Mouse (Mus musculus) Muller cell, postnatal 12 days (primary cell): Measurements from ENCODE around the gene Mzt1.
A peak's percentile ranks its signal among the peaks of the same experiment; 100 is the strongest.
"Not testable (repeated sequence)": the region's sequence is repeated elsewhere in the genome, so short reads cannot be mapped to it uniquely, and the experiment has no call there.

ENCODE experiments used
- DNase-seq: peaks from one replicate; pipeline ENCODE4 v3.0.0-alpha.2; 2015; ENCODE audit errors: inconsistent ontology term

Mzt1 gene

GRCm38 (mm10) chr14:99046031-99046781 is at the start of gene Mzt1, which contains the start of gene Bora:
Gene Mzt1, minus strand, starts transcription at chr14:99046134.
Gene Bora, plus strand, starts transcription at chr14:99046222.
- peak; percentile 97 for DNase-seq

GRCm38 (mm10) chr14:99088947-99089346 is 43.0 kb upstream of the Mzt1 start:
- no peak for DNase-seq

GRCm38 (mm10) chr14:99071146-99071545 is 25.2 kb upstream of the Mzt1 start:
- DNase-seq = peak; percentile 64

- peak; percentile 25 for DNase-seq
Measured at GRCm38 (mm10) chr14:99063091-99063490, 17.2 kb upstream of the Mzt1 start.

- DNase-seq = no peak
Measured at GRCm38 (mm10) chr14:99060616-99061015, 14.7 kb upstream of the Mzt1 start.

GRCm38 (mm10) chr14:99058959-99059586 is 13.1 kb upstream of the Mzt1 start:
- no peak for DNase-seq

GRCm38 (mm10) chr14:99046782-99047181 is 848 bp upstream of the Mzt1 start:
- DNase-seq = no peak

GRCm38 (mm10) chr14:99045378-99046030 is 430 bp downstream of the Mzt1 start:
- peak; percentile 50 for DNase-seq

- no peak for DNase-seq
Measured at GRCm38 (mm10) chr14:99044718-99045117, 1.2 kb downstream of the Mzt1 start.

GRCm38 (mm10) chr14:99044096-99044495 is 1.8 kb downstream of the Mzt1 start:
- no peak for DNase-seq

GRCm38 (mm10) chr14:99043499-99043898 is 2.4 kb downstream of the Mzt1 start:
- no peak for DNase-seq

- no peak for DNase-seq
Measured at GRCm38 (mm10) chr14:99041416-99041815, 4.5 kb downstream of the Mzt1 start.

- not testable (repeated sequence) for DNase-seq
Measured at GRCm38 (mm10) chr14:99039308-99039707, 6.6 kb downstream of the Mzt1 start.

- DNase-seq = no peak
Measured at GRCm38 (mm10) chr14:99037703-99038102, 8.2 kb downstream of the Mzt1 start.

GRCm38 (mm10) chr14:99036039-99036438 is 9.9 kb downstream of the Mzt1 start:
- no peak for DNase-seq

GRCm38 (mm10) chr14:99034851-99035250 is 11.1 kb downstream of the Mzt1 start:
- not testable (repeated sequence) for DNase-seq

GRCm38 (mm10) chr14:99032596-99032995 is 13.3 kb downstream of the Mzt1 start:
- DNase-seq = no peak

GRCm38 (mm10) chr14:99031337-99031873 is 14.5 kb downstream of the Mzt1 start:
- DNase-seq = no peak

- no peak for DNase-seq
Measured at GRCm38 (mm10) chr14:99029987-99030386, 15.9 kb downstream of the Mzt1 start.

GRCm38 (mm10) chr14:99022346-99023086 is 23.4 kb downstream of the Mzt1 start:
- DNase-seq = peak; percentile 17

- DNase-seq = no peak
Measured at GRCm38 (mm10) chr14:99019136-99019808, 26.7 kb downstream of the Mzt1 start.
